Mouse (Mus musculus): ENCODE data around the gene Psrc1. TPM values are rescaled to one million over a fixed set of nuclear protein-coding genes. Genes with fewer than 3 reads are reported as not detected.
A peak's percentile ranks its signal among the peaks of the same experiment; 100 is the strongest.

Psrc1 gene
- polyA plus RNA-seq, 1 experiment from 2014 or later: 21.9 TPM

DNA sequence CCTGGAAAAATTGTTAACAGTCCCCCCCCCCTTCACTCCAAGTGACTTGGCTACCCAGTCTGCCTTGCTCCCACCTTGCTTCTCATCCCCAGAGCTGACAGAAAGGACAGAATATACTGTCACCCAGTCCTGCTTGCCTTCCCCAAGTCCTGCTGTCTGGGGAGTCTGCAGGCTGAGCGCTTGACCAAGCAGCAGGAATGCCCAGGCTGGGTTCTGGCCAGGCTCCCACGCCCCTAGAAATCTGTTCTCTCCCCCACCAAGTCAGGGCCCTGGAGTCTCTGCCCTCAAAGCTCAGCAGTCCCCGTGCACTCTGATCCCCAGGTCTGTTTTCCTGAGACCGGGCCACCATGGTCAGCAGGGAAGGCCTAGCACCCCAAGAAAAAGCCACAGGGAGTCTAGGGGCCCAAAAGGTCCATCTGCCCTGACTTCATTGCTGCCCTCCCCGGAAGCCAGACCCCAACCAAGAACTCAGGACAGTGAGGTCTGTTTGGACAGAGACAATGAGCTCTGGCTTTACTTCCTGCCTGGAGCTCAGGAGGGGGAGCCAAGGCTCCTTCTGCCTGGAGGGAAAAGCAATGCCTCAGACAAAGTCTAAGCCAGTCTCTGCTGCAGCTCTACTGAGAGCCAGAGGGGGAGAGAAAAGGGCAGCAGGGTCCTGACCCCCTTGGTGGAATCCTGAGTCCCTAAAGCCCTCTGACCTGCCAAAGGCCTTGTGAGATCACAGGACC lies 27.6 kb downstream of the Psrc1 start:
- peaks cover 4% of the 10 kb centered on the region; the same call in 1 of the 2 replicates for H3K4me1 ChIP-seq (ENCODE audit: control insufficient read depth, insufficient read depth, low read length)
- H3K9ac ChIP-seq (ENCODE audit: low read length): no peak overlapping the region
- H3K27ac ChIP-seq (ENCODE audit: low read length): peak overlapping the region; percentile 16; the same call in 1 of the 2 replicates
- peaks cover 6% of the 10 kb centered on the region; the same call in 1 of the 2 replicates for H3K9me3 ChIP-seq (replicated peaks; ENCODE audit: control insufficient read depth, low read length)
- H3K4me2 ChIP-seq (ENCODE audit: low read depth, low read length): no peak overlapping the region
- 0 out of 2 replicates have a peak, but pooled peaks cover under 1% of the 10 kb centered on the region for H3K27me3 ChIP-seq (ENCODE audit: control insufficient read depth, insufficient read depth, low read length)
- H3K4me3 ChIP-seq (ENCODE audit: low read length): no peak overlapping the region
- WGBS: 63% methylated on average over 5 of the region's 5 CpGs
- no peak for ATAC-seq (replicated peaks; ENCODE audit: extremely low read depth, insufficient read depth, low FRiP score)
- H3K36me3 ChIP-seq (ENCODE audit: control insufficient read depth, insufficient read depth): no peaks in the 10 kb centered on the region; the same call in 1 of the 2 replicates

DNA sequence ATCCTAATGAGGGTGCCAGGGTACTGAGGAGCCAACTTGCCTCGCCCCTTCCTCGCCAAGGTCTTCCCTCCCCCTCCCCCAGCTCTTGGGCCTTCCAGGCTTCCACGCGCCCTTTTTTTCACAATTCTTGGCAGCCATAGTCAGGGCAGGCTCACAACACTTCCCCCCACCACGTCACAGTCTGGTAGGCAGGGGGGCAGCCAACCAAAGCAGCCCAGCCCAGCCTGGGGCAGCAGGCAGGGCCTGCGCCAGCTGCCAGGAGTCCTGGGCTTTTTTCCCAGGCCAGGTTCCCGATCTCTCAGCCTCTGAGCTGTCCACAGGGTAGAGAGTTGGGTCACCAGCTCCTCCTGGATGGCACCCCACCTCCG lies 28.1 kb downstream of the Psrc1 start:
- no peak overlapping the region for H3K4me2 ChIP-seq (ENCODE audit: low read depth, low read length)
- H3K27me3 ChIP-seq (ENCODE audit: control insufficient read depth, insufficient read depth, low read length): peaks cover 6% of the 10 kb centered on the region
- H3K4me3 ChIP-seq (ENCODE audit: low read length): no peak overlapping the region
- peaks cover 6% of the 10 kb centered on the region; the same call in 1 of the 2 replicates for H3K9me3 ChIP-seq (replicated peaks; ENCODE audit: control insufficient read depth, low read length)
- peaks cover 4% of the 10 kb centered on the region; the same call in 1 of the 2 replicates for H3K4me1 ChIP-seq (ENCODE audit: control insufficient read depth, insufficient read depth, low read length)
- H3K27ac ChIP-seq (ENCODE audit: low read length): no peak overlapping the region
- WGBS: 53% methylated on average over 8 of the region's 8 CpGs
- no peaks in the 10 kb centered on the region; the same call in 1 of the 2 replicates for H3K36me3 ChIP-seq (ENCODE audit: control insufficient read depth, insufficient read depth)
- H3K9ac ChIP-seq (ENCODE audit: low read length): no peak overlapping the region
- ATAC-seq (replicated peaks; ENCODE audit: extremely low read depth, insufficient read depth, low FRiP score): 0 out of 2 replicates have a peak, but pooled peaks have one; percentile 19

DNA sequence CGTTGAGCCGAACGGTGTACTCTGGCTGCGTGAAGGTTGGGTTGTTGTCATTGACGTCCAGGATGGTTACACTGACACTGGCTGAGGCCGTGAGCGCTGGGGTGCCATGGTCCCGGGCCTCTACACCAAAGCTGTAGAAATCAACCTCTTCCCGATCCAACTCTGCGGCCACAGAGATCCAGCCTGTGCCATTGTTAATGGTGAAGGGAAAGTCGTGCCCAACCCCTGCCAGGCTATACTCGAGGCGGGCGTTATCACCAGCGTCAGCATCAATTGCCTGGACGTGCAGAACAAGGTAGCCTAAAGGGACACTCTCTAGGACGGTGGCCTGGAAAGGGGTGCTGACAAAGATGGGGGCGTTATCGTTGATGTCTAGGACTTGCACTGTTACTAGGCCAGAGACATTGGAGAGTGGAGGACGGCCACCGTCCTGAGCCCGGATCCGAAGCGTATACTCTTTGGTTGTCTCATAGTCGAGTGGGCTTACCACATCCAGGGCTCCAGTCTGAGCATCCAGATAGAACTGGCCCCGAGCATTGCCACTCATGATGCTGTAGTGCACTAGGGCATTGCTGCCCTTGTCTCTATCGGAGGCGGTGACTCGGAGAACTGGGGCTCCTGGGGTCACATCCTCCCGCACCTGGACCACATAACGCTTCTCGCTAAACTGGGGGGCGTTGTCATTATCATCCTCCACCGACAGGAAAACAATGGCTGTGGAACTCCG lies 30.2 kb downstream of the Psrc1 start:
- Histone ChIP-seq H3K4me2 (ENCODE audit: low read depth, low read length) (no peak overlapping the region), H3K27ac (ENCODE audit: low read length) (no peak overlapping the region), H3K4me1 (ENCODE audit: control insufficient read depth, insufficient read depth, low read length) (peaks cover 4% of the 10 kb centered on the region; the same call in 1 of the 2 replicates), H3K9ac (ENCODE audit: low read length) (no peak overlapping the region), H3K4me3 (ENCODE audit: low read length) (no peak overlapping the region), H3K27me3 (ENCODE audit: control insufficient read depth, insufficient read depth, low read length) (peaks cover 8% of the 10 kb centered on the region), H3K9me3 (replicated peaks; ENCODE audit: control insufficient read depth, low read length) (peaks cover 6% of the 10 kb centered on the region; the same call in 1 of the 2 replicates), H3K36me3 (ENCODE audit: control insufficient read depth, insufficient read depth) (no peaks in the 10 kb centered on the region; the same call in 1 of the 2 replicates)
- 93% methylated on average over 35 of the region's 35 CpGs for WGBS
- no peak for ATAC-seq (replicated peaks; ENCODE audit: extremely low read depth, insufficient read depth, low FRiP score)

DNA sequence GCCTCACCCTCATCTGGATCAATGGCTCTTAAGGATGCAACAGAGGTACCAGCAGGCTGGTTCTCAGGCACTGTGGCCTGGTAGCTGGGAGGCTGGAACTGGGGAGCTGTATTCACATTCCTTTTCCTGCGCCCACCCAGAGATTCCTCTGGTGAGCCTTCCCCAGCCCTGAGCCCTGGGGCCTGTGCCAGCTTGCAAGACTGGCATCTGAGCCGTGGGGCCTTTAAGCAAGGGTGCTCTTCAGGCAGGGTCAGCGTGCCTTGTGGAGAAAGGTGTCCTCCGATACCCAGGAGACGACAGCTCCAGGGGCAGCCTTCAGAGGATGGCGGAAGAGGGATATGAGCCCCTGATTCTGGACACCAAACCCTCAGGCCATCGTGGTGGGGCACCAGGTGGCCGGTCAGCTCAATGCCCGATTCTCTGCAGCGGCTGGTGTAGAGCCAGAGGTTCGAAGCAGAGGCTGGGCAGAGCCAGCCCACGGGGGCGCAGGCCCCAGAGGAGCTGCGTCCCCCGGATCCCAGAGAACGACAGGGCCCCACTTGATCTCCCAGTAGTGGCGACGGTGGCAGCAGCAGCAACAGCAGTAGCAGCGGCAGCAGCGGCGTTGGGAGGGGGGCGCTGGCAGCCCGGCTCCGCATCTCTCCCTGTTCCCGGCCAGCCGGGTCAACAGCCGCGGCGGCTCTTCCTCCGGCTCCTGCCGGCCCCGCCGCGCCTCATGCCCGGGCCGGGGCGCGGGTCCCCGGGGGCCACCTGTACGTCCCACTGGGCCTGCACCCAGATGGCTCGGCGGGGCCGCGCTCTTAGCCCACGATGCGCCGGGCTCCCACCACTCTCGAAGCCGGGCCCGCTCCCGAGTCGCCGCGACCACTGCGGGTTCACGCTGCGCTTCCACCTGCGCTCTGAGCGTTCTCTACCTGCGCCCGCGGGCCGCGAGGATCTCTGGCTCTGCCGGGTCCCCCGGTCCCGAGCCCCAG lies 31.5 kb downstream of the Psrc1 start, which contains the start of gene Celsr2:
Celsr2 (minus strand) TSS at position 696 of the 974 bp plus-strand sequence.
- Histone ChIP-seq H3K9ac (ENCODE audit: low read length) (peak within 1 kb of the TSS; percentile 77), H3K27me3 (ENCODE audit: control insufficient read depth, insufficient read depth, low read length) (peaks cover 8% of the 10 kb centered on the region), H3K9me3 (replicated peaks; ENCODE audit: control insufficient read depth, low read length) (peaks cover 6% of the 10 kb centered on the region; the same call in 1 of the 2 replicates), H3K27ac (ENCODE audit: low read length) (no peak within 1 kb of the TSS), H3K4me1 (ENCODE audit: control insufficient read depth, insufficient read depth, low read length) (peaks cover 4% of the 10 kb centered on the region; the same call in 1 of the 2 replicates), H3K4me2 (ENCODE audit: low read depth, low read length) (peak within 1 kb of the TSS; percentile 100), H3K36me3 (ENCODE audit: control insufficient read depth, insufficient read depth) (no peaks in the 10 kb centered on the region; the same call in 1 of the 2 replicates), H3K4me3 (ENCODE audit: low read length) (peak within 1 kb of the TSS; percentile 78)
- 0 out of 2 replicates have a peak, but pooled peaks have one; percentile 20 for ATAC-seq (replicated peaks; ENCODE audit: extremely low read depth, insufficient read depth, low FRiP score)
- WGBS: 8% methylated on average over 62 of the region's 67 CpGs

DNA sequence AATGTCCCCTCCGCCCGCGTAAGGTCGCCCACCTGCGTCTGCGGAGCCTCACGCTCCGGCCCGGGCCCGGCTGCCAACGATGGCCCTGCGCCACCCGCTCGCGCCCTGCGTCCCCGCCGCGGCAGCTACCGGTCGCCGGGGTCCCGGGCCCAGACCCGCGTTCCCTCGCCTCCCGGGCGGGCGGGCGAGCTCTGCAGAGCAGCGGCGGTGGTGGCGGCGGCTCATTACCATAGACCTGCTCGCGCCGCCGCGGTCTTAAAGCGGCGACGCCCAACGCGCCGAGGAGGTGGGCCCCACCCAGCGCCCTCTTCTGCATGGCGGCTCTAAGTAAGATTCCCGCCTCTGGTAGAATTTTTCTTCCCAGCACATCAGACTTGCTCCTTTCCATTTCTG lies 32.2 kb downstream of the Psrc1 start:
- peaks cover 6% of the 10 kb centered on the region; the same call in 1 of the 2 replicates for H3K9me3 ChIP-seq (replicated peaks; ENCODE audit: control insufficient read depth, low read length)
- H3K4me1 ChIP-seq (ENCODE audit: control insufficient read depth, insufficient read depth, low read length): peaks cover 4% of the 10 kb centered on the region; the same call in 1 of the 2 replicates
- H3K4me3 ChIP-seq (ENCODE audit: low read length): peak overlapping the region; percentile 78
- peak overlapping the region; percentile 77 for H3K9ac ChIP-seq (ENCODE audit: low read length)
- no peaks in the 10 kb centered on the region; the same call in 1 of the 2 replicates for H3K36me3 ChIP-seq (ENCODE audit: control insufficient read depth, insufficient read depth)
- H3K4me2 ChIP-seq (ENCODE audit: low read depth, low read length): peak overlapping the region; percentile 100
- no peak overlapping the region for H3K27ac ChIP-seq (ENCODE audit: low read length)
- 1% methylated on average over 48 of the region's 48 CpGs for WGBS
- peaks cover 8% of the 10 kb centered on the region for H3K27me3 ChIP-seq (ENCODE audit: control insufficient read depth, insufficient read depth, low read length)
- peak; percentile 83 for ATAC-seq (replicated peaks; ENCODE audit: extremely low read depth, insufficient read depth, low FRiP score)

DNA sequence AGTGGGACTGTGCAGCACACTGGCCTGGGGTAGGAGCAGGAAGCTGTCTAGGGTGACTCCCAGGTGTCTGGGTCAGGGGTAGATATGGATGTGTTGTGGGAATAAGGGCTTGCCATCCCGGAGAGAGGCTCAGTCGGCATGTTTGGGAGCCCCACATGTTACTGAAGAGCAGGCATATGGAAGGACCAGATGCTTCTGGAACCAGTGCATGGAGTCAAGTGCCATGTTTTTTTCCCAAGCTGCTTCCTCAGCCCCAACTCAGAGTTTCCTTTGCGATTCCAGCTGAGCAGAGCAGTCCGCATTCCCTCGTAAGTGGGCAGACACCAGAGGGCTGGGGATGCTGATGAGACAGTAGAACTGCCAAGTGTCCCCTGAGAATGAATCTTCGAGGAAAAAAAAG lies 39.4 kb downstream of the Psrc1 start:
- no peak overlapping the region for H3K4me3 ChIP-seq (ENCODE audit: low read length)
- no peak overlapping the region for H3K9ac ChIP-seq (ENCODE audit: low read length)
- H3K27me3 ChIP-seq (ENCODE audit: control insufficient read depth, insufficient read depth, low read length): no peaks in the 10 kb centered on the region
- peaks cover 23% of the 10 kb centered on the region for H3K36me3 ChIP-seq (ENCODE audit: control insufficient read depth, insufficient read depth)
- no peak overlapping the region for H3K4me2 ChIP-seq (ENCODE audit: low read depth, low read length)
- H3K9me3 ChIP-seq (replicated peaks; ENCODE audit: control insufficient read depth, low read length): no peaks in the 10 kb centered on the region
- no peak for ATAC-seq (replicated peaks; ENCODE audit: extremely low read depth, insufficient read depth, low FRiP score)
- peaks cover 9% of the 10 kb centered on the region for H3K4me1 ChIP-seq (ENCODE audit: control insufficient read depth, insufficient read depth, low read length)
- no peak overlapping the region for H3K27ac ChIP-seq (ENCODE audit: low read length)
- WGBS: 36% methylated on average over 6 of the region's 6 CpGs

DNA sequence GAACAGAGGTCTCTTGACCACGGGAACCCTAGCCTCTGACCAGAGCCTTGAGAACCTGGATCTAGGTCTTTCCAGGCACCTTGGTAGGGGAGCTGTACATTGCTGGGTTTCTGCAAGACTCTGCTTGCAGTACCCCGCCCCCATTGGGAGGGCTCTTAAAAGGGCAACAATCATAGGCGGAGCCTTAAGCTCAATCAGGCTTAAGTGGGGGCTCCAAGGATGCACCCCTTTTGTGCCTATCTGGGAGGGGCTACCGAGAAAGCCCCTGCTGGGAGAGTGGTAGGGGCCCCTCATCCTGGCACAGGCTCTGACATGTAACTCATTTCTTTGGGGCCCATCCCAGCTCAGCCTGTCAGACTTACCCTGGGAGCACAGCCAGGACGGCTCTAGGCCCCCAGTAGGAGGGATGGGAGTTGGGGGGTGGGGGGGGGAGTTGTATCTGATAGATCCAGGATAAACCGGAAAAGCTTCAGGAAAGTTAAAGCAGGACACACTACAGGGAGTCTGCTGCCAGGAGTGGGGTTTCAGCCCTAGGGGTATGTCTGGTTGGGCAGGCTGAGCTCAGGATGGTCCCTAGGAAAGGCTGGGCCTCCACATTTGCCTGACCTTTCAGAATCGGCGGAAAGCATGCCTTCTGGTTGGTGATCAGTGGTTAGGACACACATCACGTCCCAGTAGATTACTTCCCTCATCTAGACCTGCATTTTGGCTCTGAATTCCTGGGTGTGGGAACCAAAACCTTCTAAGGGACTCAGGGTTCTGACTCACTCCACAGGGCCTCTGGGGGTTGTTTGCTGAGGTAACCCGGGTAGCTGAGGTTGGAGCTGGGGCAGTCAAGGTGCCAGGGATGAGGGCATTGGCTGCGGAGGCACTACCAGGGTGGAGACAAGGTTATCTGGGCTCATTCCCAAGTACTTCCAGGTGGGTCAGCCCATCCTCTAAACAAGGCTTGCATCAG lies 40.5 kb downstream of the Psrc1 start:
- Histone ChIP-seq H3K27me3 (ENCODE audit: control insufficient read depth, insufficient read depth, low read length) (no peaks in the 10 kb centered on the region), H3K4me2 (ENCODE audit: low read depth, low read length) (peak overlapping the region; percentile 49), H3K4me1 (ENCODE audit: control insufficient read depth, insufficient read depth, low read length) (peaks cover 9% of the 10 kb centered on the region), H3K36me3 (ENCODE audit: control insufficient read depth, insufficient read depth) (peaks cover 34% of the 10 kb centered on the region), H3K4me3 (ENCODE audit: low read length) (no peak overlapping the region), H3K27ac (ENCODE audit: low read length) (no peak overlapping the region), H3K9me3 (replicated peaks; ENCODE audit: control insufficient read depth, low read length) (no peaks in the 10 kb centered on the region), H3K9ac (ENCODE audit: low read length) (peak overlapping the region; percentile 27; the same call in 1 of the 2 replicates)
- peak; percentile 50; the same call in 1 of the 2 replicates for ATAC-seq (replicated peaks; ENCODE audit: extremely low read depth, insufficient read depth, low FRiP score)
- whole genome bisulfite sequencing: 17% methylated on average over 11 of the region's 11 CpGs
